ENCODE assay signal across 9 mouse cellular contexts in genomic region chr7:16046101-16046480, GRCm38 (mm10). TPM values are rescaled to one million over a fixed set of nuclear protein-coding genes. Genes with fewer than 3 reads are reported as not detected.
DNase-seq lines count a peak whose midpoint lies in the region; ATAC-seq and TF ChIP-seq lines count a peak whose summit lies in the region.
"Had no signal": no experiment of that assay in that cellular context is flagged by ENCODE, and none has a peak within 500 bp of the region (broad histone marks: within the 10 kb centered on the region; RNA-seq: fewer than 3 reads in every experiment).

No protein-coding gene starts in this region.

- H3K9me3 ChIP-seq in intestine, embryonic 14.5 days (ENCODE audit: control insufficient read depth, low read length) = no peaks in the 10 kb centered on the region
- H3K9me3 ChIP-seq in liver, postnatal 0 days (ENCODE audit: low read length) = no peaks in the 10 kb centered on the region
- H3K9me3 ChIP-seq in neural tube, embryonic 12.5 days = no peaks in the 10 kb centered on the region

- peak overlapping the region; percentile 99 for H3K9ac ChIP-seq in intestine, embryonic 14.5 days (ENCODE audit: low read length)
- H3K9ac ChIP-seq in liver, postnatal 0 days (replicated peaks) = peak overlapping the region; percentile 86
- H3K9ac ChIP-seq in neural tube, embryonic 12.5 days = peak overlapping the region; percentile 99

- H3K36me3 ChIP-seq in intestine, embryonic 14.5 days (ENCODE audit: control insufficient read depth, insufficient read depth, low read length) = peaks cover 5% of the 10 kb centered on the region; the same call in 1 of the 2 replicates
- no peaks in the 10 kb centered on the region for H3K36me3 ChIP-seq in liver, postnatal 0 days (replicated peaks; ENCODE audit: insufficient read depth, low read length)
- H3K36me3 ChIP-seq in neural tube, embryonic 12.5 days = 0 out of 2 replicates have a peak, but pooled peaks cover 3% of the 10 kb centered on the region

- no peaks in the 10 kb centered on the region for H3K27me3 ChIP-seq in intestine, embryonic 14.5 days (replicated peaks; ENCODE audit: control insufficient read depth, insufficient read depth, low read length)
- H3K27me3 ChIP-seq in liver, postnatal 0 days (ENCODE audit: insufficient read depth, low read length) = no peaks in the 10 kb centered on the region
- no peaks in the 10 kb centered on the region for H3K27me3 ChIP-seq in neural tube, embryonic 12.5 days (replicated peaks)

- H3K4me2 ChIP-seq in intestine, embryonic 14.5 days (ENCODE audit: low read length) = peak overlapping the region; percentile 73
- peak overlapping the region; percentile 82 for H3K4me2 ChIP-seq in liver, postnatal 0 days (ENCODE audit: low read depth, low read length)
- peak overlapping the region; percentile 83 for H3K4me2 ChIP-seq in neural tube, embryonic 12.5 days (replicated peaks)

- WGBS in intestine, embryonic 14.5 days = 0% methylated on average over 7 of the region's 7 CpGs
- 2% methylated on average over 7 of the region's 7 CpGs for WGBS in liver, postnatal 0 days (ENCODE audit: insufficient replicate concordance)
- WGBS in neural tube, embryonic 12.5 days = 9% methylated on average over 7 of the region's 7 CpGs

- peak; percentile 38 for ATAC-seq in intestine, embryonic 14.5 days (replicated peaks; ENCODE audit: low FRiP score, low TSS enrichment, low read depth)
- peak; percentile 38 for ATAC-seq in liver, postnatal 0 days
- peak; percentile 14; the same call in 1 of the 2 replicates for ATAC-seq in neural tube, embryonic 12.5 days (ENCODE audit: low FRiP score, low read depth)

- H3K4me3 ChIP-seq in left cerebral cortex, adult 2 months = peak overlapping the region; percentile 91
- peak overlapping the region; percentile 90 for H3K4me3 ChIP-seq in brown adipose tissue, adult 24 weeks (ENCODE audit: insufficient read depth, low read depth, low read length)
- peak overlapping the region; percentile 95 for H3K4me3 ChIP-seq in intestine, embryonic 14.5 days (ENCODE audit: low read depth, low read length)
- peak overlapping the region; percentile 87 for H3K4me3 ChIP-seq in liver, postnatal 0 days (ENCODE audit: low read depth, low read length)
- peak overlapping the region; percentile 91 for H3K4me3 ChIP-seq in neural tube, embryonic 12.5 days

- intact Hi-C loops in left cerebral cortex, adult 2 months (cut with DNase I) = loop anchor here (2.0 to 10.0 kb wide), 2 partner anchors 17 to 969 kb away; no protein-coding TSS in a partner anchor

- no peak for DNase-seq in left cerebral cortex, adult 2 months (ENCODE audit: extremely low spot score in 1 of 2, low spot score in 2 of 2)
- DNase-seq in left cerebral cortex, adult 8-10 months (ENCODE audit: low spot score in 2 of 2) = no peak
- DNase-seq in gastrocnemius, postnatal 25 days = peak; percentile 71
- peak; percentile 71 for DNase-seq in intestine, embryonic 14.5 days (ENCODE audit: low spot score)
- peak; percentile 81 for DNase-seq in liver, postnatal 0 days
- DNase-seq in thymus, postnatal 36 days = peak; percentile 82 to 87

- H3K27ac ChIP-seq in left cerebral cortex, adult 2 months = peak overlapping the region; percentile 98
- H3K27ac ChIP-seq in brown adipose tissue, adult 24 weeks (replicated peaks; ENCODE audit: low read depth, low read length) = peak overlapping the region; percentile 95
- peak overlapping the region; percentile 98 for H3K27ac ChIP-seq in intestine, embryonic 14.5 days (ENCODE audit: low read depth)
- peak overlapping the region; percentile 94 for H3K27ac ChIP-seq in liver, postnatal 0 days (ENCODE audit: low read depth)
- H3K27ac ChIP-seq in neural tube, embryonic 12.5 days = peak overlapping the region; percentile 93

- no peak for TF ChIP-seq CTCF in left cerebral cortex, adult 2 months (IDR thresholded peaks at IDR 0.05)
- no peak for TF ChIP-seq CTCF in liver, postnatal 0 days (IDR thresholded peaks at IDR 0.05; ENCODE audit: low read depth)

- TF ChIP-seq EP300 in liver, postnatal 0 days (IDR thresholded peaks at IDR 0.05; ENCODE audit: low read depth) = peak; percentile 73

- H3K4me1 ChIP-seq in brown adipose tissue, adult 24 weeks (ENCODE audit: control insufficient read depth, insufficient read depth, insufficient read length, low read length) = peaks cover 31% of the 10 kb centered on the region
- peaks cover 28% of the 10 kb centered on the region for H3K4me1 ChIP-seq in intestine, embryonic 14.5 days (replicated peaks; ENCODE audit: control insufficient read depth, insufficient read depth, low read length)
- H3K4me1 ChIP-seq in liver, postnatal 0 days (ENCODE audit: insufficient read depth) = peaks cover 58% of the 10 kb centered on the region
- H3K4me1 ChIP-seq in neural tube, embryonic 12.5 days = peaks cover 44% of the 10 kb centered on the region

RNA-seq across cellular contexts. Expression of gene Bicra, which starts 1.6 kb away (rescaled TPM):
- total RNA-seq in left cerebral cortex, adult 2 months (2021) = 10 to 100 TPM; 14.5 to 15.4 TPM
- total RNA-seq in left cerebral cortex, adult 8-10 months (2022) = 10 to 100 TPM; 10.2 to 15.0 (median 13.0) TPM
- polyA plus RNA-seq in brown adipose tissue, adult 24 weeks (2012; ENCODE audit: insufficient read depth, insufficient read length, missing spikeins) = 6.1 and 7.4 TPM in 2 replicates
- 1 to 10 TPM; 5.1 to 6.1 TPM for total RNA-seq in gastrocnemius, postnatal 25 days (2021)
- 6.8 and 7.4 TPM in 2 replicates for polyA plus RNA-seq in intestine, embryonic 14.5 days (2014; fragmentation: Nextera tagmentation; extraction: Ambion mirVana)
- polyA plus RNA-seq in liver, postnatal 0 days (2015; fragmentation: Nextera tagmentation; extraction: Ambion mirVana) = 0.95 and 1.0 TPM in 2 replicates
- 10.1 and 10.7 TPM in 2 replicates for polyA plus RNA-seq in neural tube, embryonic 12.5 days (2016; fragmentation: Nextera tagmentation; extraction: Ambion mirVana)

RNA-seq across cellular contexts. Expression of gene Zfp541, which starts 15.5 kb away (rescaled TPM):
- under 1 TPM; 0.77 to 0.97 TPM for total RNA-seq in left cerebral cortex, adult 2 months (2021)
- under 1 TPM; 0.59 to 0.81 (median 0.68) TPM for total RNA-seq in left cerebral cortex, adult 8-10 months (2022)
- not detected in 2 replicates for polyA plus RNA-seq in brown adipose tissue, adult 24 weeks (2012; ENCODE audit: insufficient read depth, insufficient read length, missing spikeins)
- not detected for total RNA-seq in gastrocnemius, postnatal 25 days (2021)
- 0.04 TPM in 2 replicates for polyA plus RNA-seq in intestine, embryonic 14.5 days (2014; fragmentation: Nextera tagmentation; extraction: Ambion mirVana)
- polyA plus RNA-seq in liver, postnatal 0 days (2015; fragmentation: Nextera tagmentation; extraction: Ambion mirVana) = not detected in 2 replicates
- polyA plus RNA-seq in neural tube, embryonic 12.5 days (2016; fragmentation: Nextera tagmentation; extraction: Ambion mirVana) = 0.05 TPM in 1 of 2 replicates, not detected in the other
- total RNA-seq: adrenal gland, adult 18-20 months had no signal

RNA-seq across cellular contexts. Expression of gene Napa, which starts 52.2 kb away (rescaled TPM):
- total RNA-seq in left cerebral cortex, adult 2 months (2021) = 100 to 1,000 TPM; 269 to 280 TPM
- 100 to 1,000 TPM; 256 to 282 (median 272) TPM for total RNA-seq in left cerebral cortex, adult 8-10 months (2022)
- 132 and 141 TPM in 2 replicates for polyA plus RNA-seq in brown adipose tissue, adult 24 weeks (2012; ENCODE audit: insufficient read depth, insufficient read length, missing spikeins)
- total RNA-seq in gastrocnemius, postnatal 25 days (2021) = 100 to 1,000 TPM in 1 of 2 experiments, 10 to 100 TPM in 1; 71.2 to 105 TPM
- 206 and 208 TPM in 2 replicates for polyA plus RNA-seq in intestine, embryonic 14.5 days (2014; fragmentation: Nextera tagmentation; extraction: Ambion mirVana)
- polyA plus RNA-seq in liver, postnatal 0 days (2015; fragmentation: Nextera tagmentation; extraction: Ambion mirVana) = 96.6 and 105 TPM in 2 replicates
- 186 and 216 TPM in 2 replicates for polyA plus RNA-seq in neural tube, embryonic 12.5 days (2016; fragmentation: Nextera tagmentation; extraction: Ambion mirVana)

Comparison
In these comparisons a context has a peak if more than half of its experiments do, and no peak if none do; other contexts are left out.
1. DNase-seq: peak in gastrocnemius, postnatal 25 days (single experiment), intestine, embryonic 14.5 days (single experiment), liver, postnatal 0 days (single experiment) and thymus, postnatal 36 days (2 of 2); none in left cerebral cortex, adult 2 months (0 of 2) and left cerebral cortex, adult 8-10 months (0 of 2).
2. Peak in every context shown above with its lines, with median percentiles within 50 percentile points of each other: H3K27ac ChIP-seq, H3K4me3 ChIP-seq, ATAC-seq, H3K4me2 ChIP-seq and H3K9ac ChIP-seq.